Mouse (Mus musculus) cerebellum, adult 2 months (tissue): Measurements from ENCODE around the gene Nags.

Experiments
- CTCF ChIP-seq: fragments of 200-500 bp; IDR thresholded peaks from 2 replicates; pipeline ENCODE4 v1.5.1; 2011; ENCODE audit warnings: low read depth, mild to moderate bottlenecking, control low read depth, low read length, moderate library complexity, borderline replicate concordance; ENCODE audit not compliant: insufficient read depth
- POLR2A ChIP-seq: fragments of 200-500 bp; IDR thresholded peaks from 2 replicates; pipeline ENCODE4 v1.6.1; 2011; ENCODE audit warnings: low read length, control low read depth, borderline replicate concordance; ENCODE audit not compliant: insufficient read depth

GRCm38 (mm10) chr11:102198245-102198644, 52.9 kb downstream of the Nags start:
- no peak for TF ChIP-seq POLR2A
- no peak for TF ChIP-seq CTCF
